In genomic region chr12:85969571-85969970, GRCm38 (mm10) we compare ENCODE assay signal across 10 mouse cellular contexts.
A peak's percentile ranks its signal among the peaks of the same experiment; 100 is the strongest.
DNase-seq lines count a peak whose midpoint lies in the region; ATAC-seq and TF ChIP-seq lines count a peak whose summit lies in the region.
"Had no signal": no experiment of that assay in that cellular context is flagged by ENCODE, and none has a peak within 500 bp of the region (broad histone marks: within the 10 kb centered on the region; RNA-seq: fewer than 3 reads in every experiment).

No protein-coding gene starts in this region.

- no peak overlapping the region for H3K4me2 ChIP-seq in liver, postnatal 0 days (ENCODE audit: low read depth, low read length)
- H3K4me2 ChIP-seq in stomach, embryonic 16.5 days (ENCODE audit: low read depth, low read length): no peak overlapping the region
- H3K4me2 ChIP-seq in hindbrain, embryonic 14.5 days (replicated peaks): no peak overlapping the region
- H3K4me2 ChIP-seq in midbrain, embryonic 14.5 days (ENCODE audit: low read length): no peak overlapping the region
- H3K4me2 ChIP-seq: midbrain, embryonic 12.5 days had no signal

- peaks cover 7% of the 10 kb centered on the region for H3K4me1 ChIP-seq in bone marrow, adult 2 months (ENCODE audit: control insufficient read depth, insufficient read depth, low read length)
- H3K4me1 ChIP-seq in liver, postnatal 0 days (ENCODE audit: insufficient read depth): 0 out of 2 replicates have a peak, but pooled peaks cover 5% of the 10 kb centered on the region
- H3K4me1 ChIP-seq in stomach, embryonic 16.5 days (ENCODE audit: control insufficient read depth, insufficient read depth, low read length): peaks cover 16% of the 10 kb centered on the region
- H3K4me1 ChIP-seq in hindbrain, embryonic 14.5 days (replicated peaks; ENCODE audit: control insufficient read depth, insufficient read depth, low read length): no peaks in the 10 kb centered on the region
- no peaks in the 10 kb centered on the region for H3K4me1 ChIP-seq in midbrain, embryonic 14.5 days (ENCODE audit: control insufficient read depth, insufficient read depth, low read length)
- H3K4me1 ChIP-seq: midbrain, embryonic 12.5 days had no signal

- ATAC-seq in liver, postnatal 0 days: peak; percentile 41; the same call in 1 of the 2 replicates
- no peak for ATAC-seq in stomach, embryonic 16.5 days (ENCODE audit: insufficient read depth, low FRiP score)
- ATAC-seq in hindbrain, embryonic 14.5 days (ENCODE audit: low FRiP score): no peak
- ATAC-seq in midbrain, embryonic 14.5 days (ENCODE audit: low FRiP score, low TSS enrichment): no peak

- no peak overlapping the region for H3K4me3 ChIP-seq in bone marrow, adult 2 months (replicated peaks; ENCODE audit: control insufficient read depth, low read depth, low read length)
- H3K4me3 ChIP-seq in liver, postnatal 0 days (ENCODE audit: low read depth, low read length): no peak overlapping the region
- no peak overlapping the region for H3K4me3 ChIP-seq in stomach, embryonic 16.5 days (replicated peaks; ENCODE audit: low read length)
- no peak overlapping the region for H3K4me3 ChIP-seq in hindbrain, embryonic 14.5 days (replicated peaks; ENCODE audit: low read length)
- no peak overlapping the region for H3K4me3 ChIP-seq in midbrain, embryonic 14.5 days (replicated peaks; ENCODE audit: low read depth, low read length)
- H3K4me3 ChIP-seq: midbrain, embryonic 12.5 days had no signal

- DNase-seq in cerebellum, adult 11-12 months: peak; percentile 69
- no peak for DNase-seq in cerebellum, postnatal 4 days (ENCODE audit: low spot score in 2 of 2)
- peak; percentile 52 for DNase-seq in liver, postnatal 0 days
- no peak for DNase-seq in hindbrain, embryonic 14.5 days (ENCODE audit: low spot score)
- DNase-seq in adipocyte (ENCODE audit: low spot score): no peak
- DNase-seq in midbrain, embryonic 14.5 days: no peak

- no peaks in the 10 kb centered on the region for H3K36me3 ChIP-seq in liver, postnatal 0 days (replicated peaks; ENCODE audit: insufficient read depth, low read length)
- H3K36me3 ChIP-seq in stomach, embryonic 16.5 days (ENCODE audit: control insufficient read depth, insufficient read depth, low read length): no peaks in the 10 kb centered on the region
- no peaks in the 10 kb centered on the region for H3K36me3 ChIP-seq in hindbrain, embryonic 14.5 days (replicated peaks; ENCODE audit: control insufficient read depth, insufficient read depth)
- H3K36me3 ChIP-seq in midbrain, embryonic 14.5 days (ENCODE audit: control insufficient read depth, insufficient read depth, low read length): 0 out of 2 replicates have a peak, but pooled peaks cover 2% of the 10 kb centered on the region
- H3K36me3 ChIP-seq: midbrain, embryonic 12.5 days had no signal

- H3K9ac ChIP-seq in liver, postnatal 0 days (replicated peaks): no peak overlapping the region
- 0 out of 2 replicates have a peak overlapping the region, but pooled peaks have one; percentile 20 for H3K9ac ChIP-seq in stomach, embryonic 16.5 days (ENCODE audit: low read length)
- H3K9ac ChIP-seq in hindbrain, embryonic 14.5 days: no peak overlapping the region
- no peak overlapping the region for H3K9ac ChIP-seq in midbrain, embryonic 14.5 days (replicated peaks; ENCODE audit: low read length)
- H3K9ac ChIP-seq: midbrain, embryonic 12.5 days had no signal

- H3K27ac ChIP-seq in bone marrow, adult 2 months (ENCODE audit: control insufficient read depth, insufficient read depth, low read depth, low read length, poor library complexity): peak overlapping the region; percentile 61
- no peak overlapping the region for H3K27ac ChIP-seq in liver, postnatal 0 days (ENCODE audit: low read depth)
- H3K27ac ChIP-seq in stomach, embryonic 16.5 days (ENCODE audit: low read length): no peak overlapping the region
- no peak overlapping the region for H3K27ac ChIP-seq in hindbrain, embryonic 14.5 days
- H3K27ac ChIP-seq in midbrain, embryonic 14.5 days (replicated peaks; ENCODE audit: low read depth, low read length): no peak overlapping the region
- H3K27ac ChIP-seq: kidney, postnatal 0 days; midbrain, embryonic 12.5 days had no signal

- TF ChIP-seq POLR2A in bone marrow, adult 2 months (IDR thresholded peaks at IDR 0.05; ENCODE audit: borderline replicate concordance, control insufficient read depth, low read depth, low read length): no peak

- H3K9me3 ChIP-seq in liver, postnatal 0 days (ENCODE audit: low read length): no peaks in the 10 kb centered on the region
- H3K9me3 ChIP-seq in stomach, embryonic 16.5 days (replicated peaks; ENCODE audit: control insufficient read depth, low read length): no peaks in the 10 kb centered on the region
- no peaks in the 10 kb centered on the region for H3K9me3 ChIP-seq in hindbrain, embryonic 14.5 days (ENCODE audit: control insufficient read depth, low read length)
- no peaks in the 10 kb centered on the region for H3K9me3 ChIP-seq in midbrain, embryonic 14.5 days (ENCODE audit: control insufficient read depth, low read length)
- H3K9me3 ChIP-seq: midbrain, embryonic 12.5 days had no signal

- no peak for TF ChIP-seq CTCF in bone marrow, adult 2 months (IDR thresholded peaks at IDR 0.05; ENCODE audit: control insufficient read depth, insufficient read depth, low read length)
- TF ChIP-seq CTCF in liver, postnatal 0 days (IDR thresholded peaks at IDR 0.05; ENCODE audit: low read depth): no peak

- 0% methylated on average over 5 of the region's 5 CpGs for WGBS in bone marrow, adult 2 months
- 22% methylated on average over 5 of the region's 5 CpGs for WGBS in liver, postnatal 0 days (ENCODE audit: insufficient replicate concordance)
- WGBS in stomach, embryonic 16.5 days: 41% methylated on average over 5 of the region's 5 CpGs
- 64% methylated on average over 5 of the region's 5 CpGs for WGBS in hindbrain, embryonic 14.5 days
- WGBS in midbrain, embryonic 14.5 days: 78% methylated on average over 5 of the region's 5 CpGs

- TF ChIP-seq EP300 in liver, postnatal 0 days (IDR thresholded peaks at IDR 0.05; ENCODE audit: low read depth): no peak

- no peaks in the 10 kb centered on the region for H3K27me3 ChIP-seq in liver, postnatal 0 days (ENCODE audit: insufficient read depth, low read length)
- H3K27me3 ChIP-seq in stomach, embryonic 16.5 days (ENCODE audit: control insufficient read depth, insufficient read depth, low read length): no peaks in the 10 kb centered on the region
- no peaks in the 10 kb centered on the region for H3K27me3 ChIP-seq in hindbrain, embryonic 14.5 days (ENCODE audit: control insufficient read depth, insufficient read depth, low read length)
- H3K27me3 ChIP-seq in midbrain, embryonic 14.5 days (ENCODE audit: control insufficient read depth, insufficient read depth, low read length): no peaks in the 10 kb centered on the region
- H3K27me3 ChIP-seq: midbrain, embryonic 12.5 days had no signal

Comparison
In these comparisons a context has a peak if more than half of its experiments do, and no peak if none do; other contexts are left out.
1. DNase-seq: peak in cerebellum, adult 11-12 months (single experiment) and liver, postnatal 0 days (single experiment); none in cerebellum, postnatal 4 days (0 of 2), hindbrain, embryonic 14.5 days (single experiment), adipocyte (single experiment) and midbrain, embryonic 14.5 days (single experiment).